Mouse (Mus musculus): ENCODE measurements around the gene Bax. TPM values are rescaled to one million over a fixed set of nuclear protein-coding genes. Genes with fewer than 3 reads are reported as not detected.
"Not testable (repeated sequence)": the region's sequence is repeated elsewhere in the genome, so short reads cannot be mapped to it uniquely, and the experiment has no call there.

Bax gene
- polyA plus RNA-seq, 1 experiment from 2014 or later, result 257 TPM

- H3K9ac ChIP-seq (replicated peaks; ENCODE audit: low read depth, low read length); H3K4me2 ChIP-seq (ENCODE audit: low read length); ATAC-seq; H3K27ac ChIP-seq (ENCODE audit: low read length); H3K36me3 ChIP-seq (ENCODE audit: control insufficient read depth, insufficient read depth); H3K27me3 ChIP-seq (replicated peaks; ENCODE audit: control insufficient read depth, insufficient read depth, low read length); H3K4me3 ChIP-seq (replicated peaks; ENCODE audit: low read length); H3K9me3 ChIP-seq (ENCODE audit: control insufficient read depth, low read length): not testable (repeated sequence)
- WGBS, result 97% methylated on average over 5 of the region's 5 CpGs
- peaks cover 13% of the 10 kb centered on the region for H3K4me1 ChIP-seq (replicated peaks; ENCODE audit: control insufficient read depth, insufficient read depth, low read length)
Measured at GRCm38 (mm10) chr7:45484985-45485384, 18.3 kb upstream of the Bax start.

- WGBS, result 92% methylated on average over 1 of the region's 1 CpGs
- no peaks in the 10 kb centered on the region for H3K4me1 ChIP-seq (replicated peaks; ENCODE audit: control insufficient read depth, insufficient read depth, low read length)
- no peak overlapping the region for H3K4me3 ChIP-seq (replicated peaks; ENCODE audit: low read length)
- H3K27ac ChIP-seq (ENCODE audit: low read length), result no peak overlapping the region
- no peaks in the 10 kb centered on the region for H3K9me3 ChIP-seq (ENCODE audit: control insufficient read depth, low read length)
- H3K27me3 ChIP-seq (replicated peaks; ENCODE audit: control insufficient read depth, insufficient read depth, low read length), result no peaks in the 10 kb centered on the region
- H3K4me2 ChIP-seq (ENCODE audit: low read length), result no peak overlapping the region
- no peak for ATAC-seq
- H3K36me3 ChIP-seq (ENCODE audit: control insufficient read depth, insufficient read depth), result no peaks in the 10 kb centered on the region
- H3K9ac ChIP-seq (replicated peaks; ENCODE audit: low read depth, low read length), result no peak overlapping the region
Measured at GRCm38 (mm10) chr7:45482166-45482565, 15.5 kb upstream of the Bax start.

- no peak within 1 kb of the TSS for H3K4me3 ChIP-seq (replicated peaks; ENCODE audit: low read length)
- H3K9ac ChIP-seq (replicated peaks; ENCODE audit: low read depth, low read length), result no peak within 1 kb of the TSS
- no peak within 1 kb of the TSS for H3K4me2 ChIP-seq (ENCODE audit: low read length)
- no peaks in the 10 kb centered on the region for H3K27me3 ChIP-seq (replicated peaks; ENCODE audit: control insufficient read depth, insufficient read depth, low read length)
- peak; percentile 93 for ATAC-seq
- H3K27ac ChIP-seq (ENCODE audit: low read length), result no peak within 1 kb of the TSS
- H3K4me1 ChIP-seq (replicated peaks; ENCODE audit: control insufficient read depth, insufficient read depth, low read length), result no peaks in the 10 kb centered on the region
- no peaks in the 10 kb centered on the region for H3K9me3 ChIP-seq (ENCODE audit: control insufficient read depth, low read length)
- WGBS, result 55% methylated on average over 15 of the region's 15 CpGs
- no peaks in the 10 kb centered on the region for H3K36me3 ChIP-seq (ENCODE audit: control insufficient read depth, insufficient read depth)
Measured at GRCm38 (mm10) chr7:45481374-45481927, 14.8 kb upstream of the Bax start, which contains the start of gene Tulp2. TSS of gene Tulp2 (plus strand) at chr7:45481877.

GRCm38 (mm10) chr7:45480310-45480709, 13.6 kb upstream of the Bax start:
- not testable (repeated sequence) for H3K4me3 ChIP-seq (replicated peaks; ENCODE audit: low read length); ATAC-seq; H3K4me1 ChIP-seq (replicated peaks; ENCODE audit: control insufficient read depth, insufficient read depth, low read length); H3K4me2 ChIP-seq (ENCODE audit: low read length); H3K9ac ChIP-seq (replicated peaks; ENCODE audit: low read depth, low read length); H3K9me3 ChIP-seq (ENCODE audit: control insufficient read depth, low read length); H3K27ac ChIP-seq (ENCODE audit: low read length); H3K36me3 ChIP-seq (ENCODE audit: control insufficient read depth, insufficient read depth); H3K27me3 ChIP-seq (replicated peaks; ENCODE audit: control insufficient read depth, insufficient read depth, low read length)
- 78% methylated on average over 3 of the region's 4 CpGs for WGBS

- Histone ChIP-seq H3K4me1 (replicated peaks; ENCODE audit: control insufficient read depth, insufficient read depth, low read length) (no peaks in the 10 kb centered on the region), H3K9me3 (ENCODE audit: control insufficient read depth, low read length) (no peaks in the 10 kb centered on the region), H3K4me3 (replicated peaks; ENCODE audit: low read length) (no peak overlapping the region), H3K4me2 (ENCODE audit: low read length) (no peak overlapping the region), H3K9ac (replicated peaks; ENCODE audit: low read depth, low read length) (no peak overlapping the region), H3K27me3 (replicated peaks; ENCODE audit: control insufficient read depth, insufficient read depth, low read length) (no peaks in the 10 kb centered on the region), H3K27ac (ENCODE audit: low read length) (no peak overlapping the region), H3K36me3 (ENCODE audit: control insufficient read depth, insufficient read depth) (no peaks in the 10 kb centered on the region)
- WGBS, result 95% methylated on average over 7 of the region's 7 CpGs
- no peak for ATAC-seq
Measured at GRCm38 (mm10) chr7:45478774-45479173, 12.1 kb upstream of the Bax start.

- Histone ChIP-seq H3K9ac (replicated peaks; ENCODE audit: low read depth, low read length) (no peak overlapping the region), H3K4me2 (ENCODE audit: low read length) (no peak overlapping the region), H3K27me3 (replicated peaks; ENCODE audit: control insufficient read depth, insufficient read depth, low read length) (no peaks in the 10 kb centered on the region), H3K4me3 (replicated peaks; ENCODE audit: low read length) (no peak overlapping the region), H3K9me3 (ENCODE audit: control insufficient read depth, low read length) (no peaks in the 10 kb centered on the region), H3K36me3 (ENCODE audit: control insufficient read depth, insufficient read depth) (no peaks in the 10 kb centered on the region), H3K4me1 (replicated peaks; ENCODE audit: control insufficient read depth, insufficient read depth, low read length) (no peaks in the 10 kb centered on the region), H3K27ac (ENCODE audit: low read length) (no peak overlapping the region)
- ATAC-seq, result no peak; the same call in 1 of the 2 replicates
- 17% methylated on average over 3 of the region's 3 CpGs for WGBS
Measured at GRCm38 (mm10) chr7:45477003-45477402, 10.3 kb upstream of the Bax start.

GRCm38 (mm10) chr7:45476453-45476852, 9.8 kb upstream of the Bax start:
- WGBS, result 54% methylated on average over 1 of the region's 1 CpGs
- Histone ChIP-seq H3K27me3 (replicated peaks; ENCODE audit: control insufficient read depth, insufficient read depth, low read length) (no peaks in the 10 kb centered on the region), H3K4me1 (replicated peaks; ENCODE audit: control insufficient read depth, insufficient read depth, low read length) (no peaks in the 10 kb centered on the region), H3K27ac (ENCODE audit: low read length) (no peak overlapping the region), H3K9ac (replicated peaks; ENCODE audit: low read depth, low read length) (no peak overlapping the region), H3K36me3 (ENCODE audit: control insufficient read depth, insufficient read depth) (no peaks in the 10 kb centered on the region), H3K4me2 (ENCODE audit: low read length) (no peak overlapping the region), H3K4me3 (replicated peaks; ENCODE audit: low read length) (no peak overlapping the region), H3K9me3 (ENCODE audit: control insufficient read depth, low read length) (no peaks in the 10 kb centered on the region)
- ATAC-seq, result no peak

GRCm38 (mm10) chr7:45475291-45475969, 8.7 kb upstream of the Bax start:
- Histone ChIP-seq H3K27ac (ENCODE audit: low read length) (no peak overlapping the region), H3K9me3 (ENCODE audit: control insufficient read depth, low read length) (no peaks in the 10 kb centered on the region), H3K36me3 (ENCODE audit: control insufficient read depth, insufficient read depth) (no peaks in the 10 kb centered on the region), H3K9ac (replicated peaks; ENCODE audit: low read depth, low read length) (no peak overlapping the region; the same call in 1 of the 2 replicates), H3K27me3 (replicated peaks; ENCODE audit: control insufficient read depth, insufficient read depth, low read length) (no peaks in the 10 kb centered on the region), H3K4me2 (ENCODE audit: low read length) (0 out of 2 replicates have a peak overlapping the region, but pooled peaks have one; percentile 2), H3K4me1 (replicated peaks; ENCODE audit: control insufficient read depth, insufficient read depth, low read length) (no peaks in the 10 kb centered on the region), H3K4me3 (replicated peaks; ENCODE audit: low read length) (no peak overlapping the region)
- no peak for ATAC-seq
- WGBS, result 72% methylated on average over 16 of the region's 16 CpGs

GRCm38 (mm10) chr7:45470869-45471268, 4.2 kb upstream of the Bax start:
- no peak overlapping the region for H3K9ac ChIP-seq (replicated peaks; ENCODE audit: low read depth, low read length)
- no peaks in the 10 kb centered on the region for H3K9me3 ChIP-seq (ENCODE audit: control insufficient read depth, low read length)
- 7% methylated on average over 3 of the region's 3 CpGs for WGBS
- H3K4me3 ChIP-seq (replicated peaks; ENCODE audit: low read length), result no peak overlapping the region
- no peak overlapping the region for H3K4me2 ChIP-seq (ENCODE audit: low read length)
- peaks cover 4% of the 10 kb centered on the region for H3K4me1 ChIP-seq (replicated peaks; ENCODE audit: control insufficient read depth, insufficient read depth, low read length)
- no peaks in the 10 kb centered on the region for H3K36me3 ChIP-seq (ENCODE audit: control insufficient read depth, insufficient read depth)
- H3K27ac ChIP-seq (ENCODE audit: low read length), result no peak overlapping the region
- no peaks in the 10 kb centered on the region for H3K27me3 ChIP-seq (replicated peaks; ENCODE audit: control insufficient read depth, insufficient read depth, low read length)
- no peak for ATAC-seq
